Mouse (Mus musculus) forebrain, postnatal 0 days (tissue): ENCODE data around the gene Gen1. TPM values are rescaled to one million over a fixed set of nuclear protein-coding genes. Genes with fewer than 3 reads are reported as not detected.

Experiments
- ATAC-seq: fragments of 200-750 bp; cut with Nextera tagmentation; 2 replicates; pipeline ENCODE4 v1.8.0; 2017; ENCODE audit warnings: mild to moderate bottlenecking, moderate library complexity
- DNase-seq: peaks from one replicate; pipeline ENCODE4 v3.0.0-alpha.2; 2015
- H3K27ac ChIP-seq: fragments of 300-500 bp; sonication (generic); 2 replicates; pipeline ENCODE4 v1.5.1; 2014; ENCODE audit warnings: low read depth, mild to moderate bottlenecking, antibody characterized with exemption, low read length, moderate library complexity, mixed read lengths
- H3K27me3 ChIP-seq: fragments of 300-500 bp; sonication (generic); 2 replicates; pipeline ENCODE4 v1.6.1; 2014; ENCODE audit warnings: mild to moderate bottlenecking, low read length, mixed read lengths; ENCODE audit not compliant: insufficient read depth
- H3K36me3 ChIP-seq: fragments of 300-500 bp; sonication (generic); 2 replicates; pipeline ENCODE4 v1.6.1; 2014; ENCODE audit warnings: mild to moderate bottlenecking, moderate library complexity; ENCODE audit not compliant: insufficient read depth
- H3K4me1 ChIP-seq: fragments of 300-500 bp; sonication (generic); 2 replicates; pipeline ENCODE4 v1.6.1; 2014; ENCODE audit warnings: antibody characterized with exemption; ENCODE audit not compliant: insufficient read depth
- H3K4me2 ChIP-seq: fragments of 300-500 bp; sonication (generic); 2 replicates; pipeline ENCODE4 v1.6.1; 2014; ENCODE audit warnings: low read depth, mild to moderate bottlenecking, moderate library complexity
- H3K4me3 ChIP-seq: fragments of 300-500 bp; sonication (generic); 2 replicates; pipeline ENCODE4 v1.5.1; 2014; ENCODE audit warnings: low read depth, low read length, mixed read lengths
- H3K9ac ChIP-seq: fragments of 300-500 bp; sonication (generic); 2 replicates; pipeline ENCODE4 v1.6.1; 2014; ENCODE audit warnings: mild to moderate bottlenecking
- H3K9me3 ChIP-seq: fragments of 300-500 bp; sonication (generic); 2 replicates; pipeline ENCODE4 v1.6.1; 2016; ENCODE audit warnings: low read length
- CTCF ChIP-seq: sonication (generic); IDR thresholded peaks from 2 replicates; pipeline ENCODE4 v1.5.1; 2016; ENCODE audit warnings: antibody characterized with exemption, control low read depth, low read depth
- WGBS: fragments of 180-500 bp; shearing (Covaris S2); extraction: QIAGEN DNeasy Blood & Tissue Kit; methylation state at CpG from one replicate; pipeline ENCODE4 v1.1.7; 2014; 5-methylcytosine and 5-hydroxymethylcytosine counted together
- polyA plus RNA-seq: library from polyadenylated mRNA; unstranded; fragments of >200 nt; fragmentation: Nextera tagmentation; extraction: Ambion mirVana; gene quantifications from 2 replicates; pipeline ENCODE4 v1.2.1, GENCODE M21; 2015
- total RNA-seq: library from RNA; depleted of rRNA; stranded (reverse); fragments of >200 nt; gene quantifications from 2 replicates; pipeline ENCODE4 v1.2.3, GENCODE M21; 2014; rRNA removed

The Gen1 gene
- total RNA-seq (3.4 and 3.6 TPM in 2 replicates), polyA plus RNA-seq (0.80 and 1.3 TPM in 2 replicates)

DNA sequence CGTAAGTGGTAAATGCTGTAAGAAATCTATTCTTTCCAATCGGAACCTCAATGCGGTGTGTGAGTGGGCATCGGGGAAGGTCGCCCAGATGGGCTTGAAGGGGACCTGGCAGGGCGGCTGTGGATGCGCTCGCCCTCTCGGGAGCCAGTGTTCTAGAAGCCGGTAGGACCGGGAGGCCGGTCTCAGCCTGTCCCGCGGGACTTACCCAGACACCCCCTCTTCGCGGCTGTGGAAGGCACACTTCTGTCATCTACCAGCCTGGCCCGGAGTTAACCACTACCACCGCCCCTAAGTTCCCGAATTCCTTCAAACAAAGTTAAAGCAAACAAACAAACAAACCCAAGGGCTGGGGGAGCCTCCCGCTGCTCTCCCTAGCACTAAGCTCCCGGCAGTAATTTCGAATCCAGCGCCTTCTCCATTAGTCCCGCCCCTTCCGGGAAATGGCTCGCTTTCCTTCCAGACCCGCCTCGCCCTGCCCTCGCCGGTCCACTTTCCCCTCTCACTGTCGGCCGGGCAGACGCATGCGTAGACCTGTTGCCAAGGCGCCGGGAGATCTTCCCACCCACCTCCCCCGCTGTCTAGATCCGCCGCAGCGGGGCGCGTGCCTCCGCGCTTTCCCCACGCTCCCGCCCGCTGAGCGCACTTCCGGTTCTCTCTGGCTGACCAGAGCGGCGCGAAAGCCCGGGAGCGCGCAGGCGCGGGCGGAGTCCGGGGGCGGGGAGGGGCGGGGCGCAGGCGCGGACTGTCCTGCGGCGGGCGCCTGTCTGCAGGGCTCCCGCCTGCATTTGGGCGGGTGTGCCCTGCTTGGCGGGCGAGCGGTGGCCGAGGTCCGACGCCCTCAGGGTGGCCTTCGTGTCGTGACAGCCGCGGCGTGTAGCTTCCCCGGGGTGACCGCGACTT lies at the start of gene Gen1, which contains the start of gene Smc6:
Gene Gen1 (minus strand): TSS at position 420 of the 900 bp plus-strand sequence.
Gene Smc6 (plus strand): TSS at position 505 of the 900 bp plus-strand sequence.
- WGBS, result 8% methylated on average over 73 of the region's 83 CpGs

GRCm38 (mm10) chr12:11313840-11314239 lies 48.2 kb upstream of the Gen1 start:
- Histone ChIP-seq H3K4me1 (no peaks in the 10 kb centered on the region), H3K27me3 (no peaks in the 10 kb centered on the region), H3K36me3 (peaks cover 31% of the 10 kb centered on the region), H3K9me3 (no peaks in the 10 kb centered on the region), H3K4me2 (no peak overlapping the region), H3K4me3 (no peak overlapping the region), H3K9ac (no peak overlapping the region), H3K27ac (no peak overlapping the region)
- peak; percentile 34 for TF ChIP-seq CTCF
- WGBS, result 49% methylated on average over 1 of the region's 1 CpGs
- DNase-seq (no peak), ATAC-seq (no peak)

More for the DNA sequence above, at the start of gene Gen1, which contains the start of gene Smc6:
- ATAC-seq (peak; percentile 97), DNase-seq (peak; percentile 95)
- Histone ChIP-seq H3K36me3 (no peaks in the 10 kb centered on the region), H3K4me1 (0 out of 2 replicates have a peak, but pooled peaks cover 21% of the 10 kb centered on the region), H3K9ac (peak within 1 kb of the TSS; percentile 87), H3K9me3 (no peaks in the 10 kb centered on the region), H3K27me3 (no peaks in the 10 kb centered on the region), H3K27ac (peak within 1 kb of the TSS; percentile 83), H3K4me2 (peak within 1 kb of the TSS; percentile 94), H3K4me3 (peak within 1 kb of the TSS; percentile 88)
- no peak; the same call in 1 of the 2 replicates for TF ChIP-seq CTCF

GRCm38 (mm10) chr12:11311106-11311505 lies 45.5 kb upstream of the Gen1 start:
- Histone ChIP-seq H3K4me3 (no peak overlapping the region), H3K27me3 (no peaks in the 10 kb centered on the region), H3K36me3 (peaks cover 34% of the 10 kb centered on the region), H3K4me1 (no peaks in the 10 kb centered on the region), H3K4me2 (no peak overlapping the region), H3K9me3 (no peaks in the 10 kb centered on the region), H3K27ac (no peak overlapping the region), H3K9ac (no peak overlapping the region)
- TF ChIP-seq CTCF, result no peak
- WGBS, result 96% methylated on average over 2 of the region's 2 CpGs
- no peak for ATAC-seq
- no peak for DNase-seq

DNA sequence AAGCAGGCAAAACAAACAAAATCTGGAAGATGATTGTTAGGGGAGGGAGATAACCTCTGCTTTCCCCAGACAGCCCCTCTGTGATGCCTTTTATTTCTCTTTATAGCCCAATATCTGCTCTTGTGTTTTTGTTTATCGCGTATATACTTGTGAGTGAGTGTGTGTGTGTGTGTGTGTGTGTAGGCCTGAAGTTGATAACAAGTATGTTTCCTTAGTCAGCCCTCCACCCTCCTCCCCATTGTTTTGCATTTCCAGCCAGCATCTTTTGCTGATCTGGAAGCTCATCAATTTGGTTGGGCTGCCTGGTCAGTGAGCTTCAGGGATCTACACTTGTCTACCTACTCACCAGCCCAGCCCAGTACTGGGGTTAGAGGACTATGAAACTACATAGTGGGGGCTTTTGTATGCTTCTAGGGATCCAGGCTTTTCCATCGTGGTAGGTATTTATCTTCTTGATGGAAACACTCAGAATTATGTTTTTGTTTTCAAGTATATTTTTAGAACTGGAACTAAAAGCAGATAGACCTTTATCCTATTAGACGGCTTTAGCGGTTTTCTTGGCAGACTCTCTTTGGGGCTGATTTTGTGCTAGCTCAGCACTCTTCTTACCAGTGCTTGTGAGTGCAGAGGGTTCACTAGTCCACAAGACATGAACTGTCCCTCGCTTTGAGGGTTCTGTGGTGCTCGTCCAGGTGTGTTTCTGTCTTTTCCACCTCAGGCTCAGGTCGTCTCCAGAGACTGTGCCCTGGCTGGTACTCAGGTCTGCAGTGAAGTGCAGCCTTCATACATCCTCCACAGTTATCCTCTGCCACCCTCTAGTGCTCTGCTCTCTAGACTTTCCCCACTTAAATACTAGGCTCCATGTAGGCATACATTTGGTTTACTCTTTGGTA lies 41.4 kb upstream of the Gen1 start:
- no peaks in the 10 kb centered on the region for H3K4me1 ChIP-seq
- DNase-seq (no peak), ATAC-seq (no peak)
- no peak overlapping the region for H3K9ac ChIP-seq
- peaks cover 42% of the 10 kb centered on the region for H3K36me3 ChIP-seq
- no peak overlapping the region for H3K4me3 ChIP-seq
- WGBS, result 90% methylated on average over 8 of the region's 8 CpGs
- no peaks in the 10 kb centered on the region for H3K9me3 ChIP-seq
- TF ChIP-seq CTCF, result no peak
- H3K4me2 ChIP-seq, result no peak overlapping the region
- H3K27me3 ChIP-seq, result no peaks in the 10 kb centered on the region
- no peak overlapping the region for H3K27ac ChIP-seq

DNA sequence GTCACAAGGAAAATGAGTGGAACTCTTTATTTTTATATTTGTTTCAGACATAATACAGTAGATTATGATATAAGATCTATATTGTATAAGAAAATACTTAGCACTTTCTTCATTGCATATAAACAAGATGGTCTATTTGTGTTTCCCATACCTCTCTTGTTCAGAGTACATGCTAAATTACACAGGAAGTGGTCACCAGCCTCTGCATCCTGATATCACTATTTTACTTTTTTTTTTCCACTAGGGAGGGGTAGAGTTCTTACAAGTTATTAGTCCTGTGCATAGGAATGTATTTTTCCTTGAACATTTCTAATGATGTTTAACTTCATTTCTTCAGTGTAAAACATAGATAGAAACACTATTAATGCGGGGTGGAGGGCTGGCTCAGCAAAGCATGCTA lies 35.3 kb upstream of the Gen1 start:
- Histone ChIP-seq H3K9me3 (no peaks in the 10 kb centered on the region), H3K27ac (no peak overlapping the region), H3K27me3 (no peaks in the 10 kb centered on the region), H3K4me3 (no peak overlapping the region), H3K4me1 (no peaks in the 10 kb centered on the region), H3K36me3 (peaks cover 49% of the 10 kb centered on the region), H3K4me2 (no peak overlapping the region), H3K9ac (no peak overlapping the region)
- TF ChIP-seq CTCF, result no peak
- ATAC-seq (no peak), DNase-seq (no peak)
- WGBS, result 96% methylated on average over 1 of the region's 1 CpGs

DNA sequence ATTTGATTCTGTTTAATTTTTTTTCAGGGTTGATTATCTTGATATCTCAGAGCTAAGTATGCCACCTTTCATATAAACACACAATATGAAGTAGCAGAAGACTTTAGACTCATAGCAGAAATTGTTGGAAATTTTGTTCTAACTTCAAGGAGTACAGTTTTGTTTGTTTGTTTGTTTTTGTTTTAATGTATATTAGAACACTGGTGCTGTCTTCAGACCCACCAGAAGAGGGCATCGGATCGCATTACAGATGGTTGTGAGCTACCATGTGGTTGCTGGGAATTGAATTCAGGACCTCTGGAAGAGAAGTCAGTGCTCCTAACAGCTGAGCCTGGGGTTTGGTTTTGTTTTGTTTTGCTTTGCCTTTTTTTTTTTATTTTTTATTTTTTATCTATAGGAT lies 20.8 kb upstream of the Gen1 start:
- Histone ChIP-seq H3K4me3 (no peak overlapping the region), H3K27me3 (no peaks in the 10 kb centered on the region), H3K36me3 (peaks cover 43% of the 10 kb centered on the region), H3K27ac (no peak overlapping the region), H3K9ac (no peak overlapping the region), H3K4me2 (no peak overlapping the region), H3K4me1 (no peaks in the 10 kb centered on the region), H3K9me3 (no peaks in the 10 kb centered on the region)
- 95% methylated on average over 2 of the region's 2 CpGs for WGBS
- no peak for ATAC-seq
- no peak for DNase-seq
- TF ChIP-seq CTCF, result no peak
